Mouse (Mus musculus) forebrain, embryonic 13.5 days (tissue): ENCODE results near the gene Tmem274. TPM values are rescaled to one million over a fixed set of nuclear protein-coding genes. Genes with fewer than 3 reads are reported as not detected.

Experiments used
- ATAC-seq: fragments of 200-750 bp; cut with Nextera tagmentation; 2 replicates; pipeline ENCODE4 v1.8.0; 2017
- H3K27ac ChIP-seq: fragments of 300-500 bp; sonication (generic); 2 replicates; pipeline ENCODE4 v1.5.1; 2015; ENCODE audit warnings: inconsistent platforms, mild to moderate bottlenecking, moderate library complexity
- H3K27me3 ChIP-seq: fragments of 300-500 bp; sonication (generic); 2 replicates; pipeline ENCODE4 v1.6.1; 2015; ENCODE audit warnings: mild to moderate bottlenecking, inconsistent platforms
- H3K36me3 ChIP-seq: fragments of 300-500 bp; sonication (generic); 2 replicates; pipeline ENCODE4 v1.6.1; 2015; ENCODE audit warnings: mild to moderate bottlenecking, inconsistent platforms; ENCODE audit not compliant: poor library complexity, severe bottlenecking
- H3K4me1 ChIP-seq: fragments of 300-500 bp; sonication (generic); 2 replicates; pipeline ENCODE4 v1.6.1; 2015; ENCODE audit warnings: inconsistent platforms
- H3K4me2 ChIP-seq: fragments of 300-500 bp; sonication (generic); 2 replicates; pipeline ENCODE4 v1.6.1; 2015; ENCODE audit warnings: inconsistent platforms, mild to moderate bottlenecking, moderate library complexity
- H3K4me3 ChIP-seq: fragments of 300-500 bp; sonication (generic); 2 replicates; pipeline ENCODE4 v1.5.1; 2015; ENCODE audit warnings: mild to moderate bottlenecking, inconsistent platforms
- H3K9ac ChIP-seq: fragments of 300-500 bp; sonication (generic); 2 replicates; pipeline ENCODE4 v1.6.1; 2015; ENCODE audit warnings: mild to moderate bottlenecking, inconsistent platforms
- H3K9me3 ChIP-seq: fragments of 300-500 bp; sonication (generic); replicated peaks from 2 replicates; pipeline ENCODE4 v1.6.1; 2016; ENCODE audit warnings: inconsistent platforms
- WGBS: fragments of 180-500 bp; shearing (Covaris S2); methylation state at CpG from one replicate; pipeline ENCODE4 v1.1.7; 2015; 5-methylcytosine and 5-hydroxymethylcytosine counted together
- polyA plus RNA-seq: library from polyadenylated mRNA; unstranded; fragments of >200 nt; fragmentation: Nextera tagmentation; extraction: Ambion mirVana; gene quantifications from 2 replicates; pipeline ENCODE4 v1.2.1, GENCODE M21; 2015

The Tmem274 gene
- polyA plus RNA-seq, 1 experiment from 2014 or later: 0.28 TPM

DNA sequence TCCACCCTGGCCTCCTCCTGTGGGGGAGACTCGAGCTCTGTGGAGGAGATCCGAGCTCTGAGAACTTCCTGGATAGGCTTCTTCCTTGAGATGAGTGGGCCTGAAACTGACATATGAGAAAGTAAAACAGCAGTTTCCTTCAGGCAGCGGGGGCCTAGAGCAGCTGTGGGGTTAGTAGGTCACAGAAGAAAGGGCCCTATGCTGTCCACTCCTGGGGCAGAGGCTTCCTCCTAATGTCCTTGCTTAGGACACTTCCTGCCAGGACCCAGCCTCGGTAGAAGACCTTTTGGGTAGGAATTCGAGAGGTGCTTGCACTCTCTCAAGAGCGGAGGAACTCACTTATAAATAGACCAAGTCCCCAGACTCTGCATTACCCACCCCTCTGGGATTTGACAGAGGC is 52.5 kb downstream of the Tmem274 start:
- WGBS: 94% methylated on average over 6 of the region's 6 CpGs
- Histone ChIP-seq H3K4me2 (no peak overlapping the region), H3K9me3 (no peaks in the 10 kb centered on the region), H3K27me3 (no peaks in the 10 kb centered on the region), H3K9ac (no peak overlapping the region), H3K27ac (no peak overlapping the region), H3K4me3 (no peak overlapping the region), H3K4me1 (peaks cover 20% of the 10 kb centered on the region), H3K36me3 (no peaks in the 10 kb centered on the region)
- ATAC-seq: no peak

Other genes starting within 250 kb of the Tmem274 start
- gene Kif1b, start 169.7 kb upstream of the Tmem274 start, polyA plus RNA-seq: 136 TPM in 2 replicates
- 47.4 and 53.0 TPM in 2 replicates for gene Ube4b, start 50.6 kb upstream of the Tmem274 start, polyA plus RNA-seq
- gene Rbp7, start 22.4 kb upstream of the Tmem274 start, polyA plus RNA-seq: not detected in 2 replicates
- 11.8 and 15.7 TPM in 2 replicates for gene Nmnat1, start 7.8 kb downstream of the Tmem274 start, polyA plus RNA-seq
- 50.3 and 59.4 TPM in 2 replicates for gene Lzic, start 7.9 kb downstream of the Tmem274 start, polyA plus RNA-seq
- 80.2 and 81.2 TPM in 2 replicates for gene Ctnnbip1, start 40.9 kb downstream of the Tmem274 start, polyA plus RNA-seq
- 22.7 and 26.0 TPM in 2 replicates for gene Clstn1, start 109.1 kb downstream of the Tmem274 start, polyA plus RNA-seq
- 8.0 and 9.0 TPM in 2 replicates for gene Pik3cd, start 225.2 kb downstream of the Tmem274 start, polyA plus RNA-seq